Mouse (Mus musculus) thymus, postnatal 14 days (tissue): ENCODE data around the gene Plagl1.

Experiments used
- DNase-seq: peaks from one replicate; pipeline ENCODE4 v3.0.0; 2021

The Plagl1 gene

DNA sequence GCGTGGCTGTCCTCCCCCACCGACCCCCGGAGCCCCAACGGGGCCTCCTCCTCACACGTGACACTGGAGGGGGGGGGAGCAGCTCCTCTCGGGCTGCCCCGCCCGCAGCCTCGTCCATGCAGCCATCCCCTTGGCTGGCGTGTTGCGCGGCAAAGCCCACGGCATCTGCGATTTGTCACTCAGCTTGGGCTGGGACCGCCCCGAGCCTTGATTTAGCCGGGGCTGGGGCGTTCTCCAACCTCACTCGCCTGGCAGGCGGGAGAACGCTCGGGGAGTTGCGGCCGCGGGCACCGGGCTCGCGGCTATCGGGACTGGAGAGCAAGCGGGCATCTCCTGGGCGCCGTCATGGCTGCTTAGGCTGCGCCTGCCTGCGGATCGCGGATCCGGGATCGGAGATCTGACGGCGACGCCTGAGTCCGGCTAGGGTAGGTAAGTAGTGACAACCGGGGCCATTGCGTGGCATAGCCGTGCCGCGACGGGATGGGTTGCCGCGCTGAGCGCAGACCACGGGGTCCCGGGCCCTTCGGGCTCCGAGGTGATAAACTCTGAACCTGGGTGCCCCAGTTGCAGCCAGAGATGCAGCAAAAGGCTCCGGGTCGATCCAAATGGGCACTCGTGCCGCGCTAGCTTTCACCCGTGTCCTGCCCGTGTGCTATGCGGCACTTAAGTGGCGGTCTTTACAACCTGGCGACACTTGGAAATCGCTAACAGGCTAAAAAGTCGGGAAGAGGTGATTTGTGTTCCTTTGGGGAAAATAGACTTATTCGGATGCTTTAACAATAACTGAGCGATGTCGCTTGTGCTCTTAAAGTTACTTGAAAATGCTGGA, 30.5 kb downstream of the Plagl1 start:
- peak; percentile 53 for DNase-seq

DNA sequence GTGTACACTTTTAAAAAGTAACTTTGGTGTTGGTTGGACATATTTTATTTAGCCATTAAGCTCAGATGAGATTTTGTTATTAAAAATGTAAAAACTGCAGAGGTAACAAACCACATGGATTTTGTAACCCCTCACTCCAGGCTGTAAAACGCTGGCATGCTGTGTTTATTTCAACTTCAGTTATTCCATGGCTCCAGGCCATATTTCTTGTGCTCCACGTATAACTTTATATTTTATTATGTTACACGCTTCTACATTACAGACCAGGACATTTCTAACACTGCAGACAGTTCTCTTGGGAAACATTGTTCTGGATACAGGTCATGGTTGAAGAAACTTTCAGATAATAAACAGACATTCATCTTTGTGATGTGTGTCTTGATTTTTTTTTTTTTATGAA, 32.7 kb downstream of the Plagl1 start:
- DNase-seq = no peak

DNA sequence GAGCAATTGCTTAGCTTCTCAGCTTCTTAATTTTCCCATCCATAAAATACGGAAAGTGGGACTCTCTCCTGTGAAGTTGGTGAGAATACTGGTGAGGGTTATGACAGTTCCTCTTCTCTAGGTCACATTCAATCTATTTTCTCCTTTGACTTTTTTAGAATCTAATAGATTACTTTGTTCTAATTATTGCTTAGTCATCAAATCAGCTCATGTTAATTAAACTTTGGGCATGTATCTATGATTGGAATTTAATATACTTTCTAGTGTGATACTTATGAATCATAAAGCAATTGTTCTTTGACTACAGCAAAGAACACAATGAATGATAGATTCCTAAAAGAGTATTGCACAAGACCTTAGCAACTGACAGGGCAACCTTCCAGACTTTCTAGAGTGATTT, 38.6 kb downstream of the Plagl1 start:
- DNase-seq = no peak

DNA sequence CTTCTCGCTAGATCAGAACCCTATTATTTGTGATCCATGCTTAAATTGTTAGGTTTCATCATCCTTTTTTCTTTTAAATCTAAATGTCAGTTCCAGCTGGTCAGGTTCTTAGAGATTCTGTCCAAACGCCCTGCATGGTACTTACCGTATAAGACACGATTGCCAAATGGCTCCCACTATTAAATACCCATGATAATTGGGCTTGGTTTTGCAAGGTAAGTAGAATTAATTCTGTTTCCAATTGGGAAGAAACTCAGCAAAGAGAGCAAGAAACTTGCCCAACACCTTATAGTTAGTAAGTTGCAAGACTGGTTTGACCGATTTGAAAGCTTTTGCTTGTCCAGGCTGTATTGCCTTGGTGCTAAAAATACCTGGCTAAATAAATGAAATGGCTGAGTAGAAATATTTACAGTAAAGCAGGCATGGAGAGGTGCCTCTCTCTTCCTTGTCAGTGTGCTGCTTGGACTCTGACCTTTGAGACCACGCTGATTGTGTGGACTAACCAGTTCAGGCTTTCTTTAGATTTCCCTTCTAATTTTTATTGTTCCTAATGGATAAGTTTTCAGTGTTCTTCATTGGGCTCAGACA, 39.9 kb downstream of the Plagl1 start:
- no peak for DNase-seq

DNA sequence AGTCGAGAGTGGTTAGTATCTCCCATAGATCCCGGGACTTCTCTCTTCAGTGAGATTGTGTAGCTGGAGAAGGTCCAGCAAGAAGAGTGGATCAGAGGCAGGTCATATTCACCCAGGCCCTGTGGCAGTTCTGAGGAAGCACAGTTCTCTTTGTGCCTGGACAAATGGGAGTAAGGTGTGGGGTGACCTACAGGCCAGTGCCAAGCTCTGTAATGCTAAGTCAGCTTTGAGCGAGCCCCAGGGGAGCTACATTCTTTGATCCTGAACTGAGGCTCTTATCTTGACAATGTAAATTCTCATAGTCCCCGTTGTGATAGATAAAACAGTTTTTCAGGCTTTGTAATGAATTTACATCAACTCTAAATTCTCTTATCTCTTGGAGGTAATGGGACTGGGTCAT, 42.1 kb downstream of the Plagl1 start:
- no peak for DNase-seq

DNA sequence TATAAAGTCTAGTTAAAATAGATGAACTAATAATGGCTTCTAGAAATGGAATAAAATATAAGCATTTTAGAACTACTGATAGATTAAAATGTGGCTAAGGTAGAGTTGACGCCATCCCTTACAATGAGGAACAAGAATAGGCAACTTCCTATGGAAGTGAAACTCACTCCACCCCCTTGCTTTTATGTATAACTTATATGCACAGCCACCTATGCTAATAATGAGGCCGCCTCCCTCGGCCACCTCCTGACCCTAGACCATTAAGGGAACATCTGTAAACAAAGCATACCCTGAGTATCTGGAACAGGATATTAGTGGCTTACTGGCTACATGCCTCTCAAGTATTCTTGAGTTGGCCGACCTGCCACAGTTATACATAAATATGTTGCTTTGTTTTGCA, 43.5 kb downstream of the Plagl1 start:
- DNase-seq = no peak

DNA sequence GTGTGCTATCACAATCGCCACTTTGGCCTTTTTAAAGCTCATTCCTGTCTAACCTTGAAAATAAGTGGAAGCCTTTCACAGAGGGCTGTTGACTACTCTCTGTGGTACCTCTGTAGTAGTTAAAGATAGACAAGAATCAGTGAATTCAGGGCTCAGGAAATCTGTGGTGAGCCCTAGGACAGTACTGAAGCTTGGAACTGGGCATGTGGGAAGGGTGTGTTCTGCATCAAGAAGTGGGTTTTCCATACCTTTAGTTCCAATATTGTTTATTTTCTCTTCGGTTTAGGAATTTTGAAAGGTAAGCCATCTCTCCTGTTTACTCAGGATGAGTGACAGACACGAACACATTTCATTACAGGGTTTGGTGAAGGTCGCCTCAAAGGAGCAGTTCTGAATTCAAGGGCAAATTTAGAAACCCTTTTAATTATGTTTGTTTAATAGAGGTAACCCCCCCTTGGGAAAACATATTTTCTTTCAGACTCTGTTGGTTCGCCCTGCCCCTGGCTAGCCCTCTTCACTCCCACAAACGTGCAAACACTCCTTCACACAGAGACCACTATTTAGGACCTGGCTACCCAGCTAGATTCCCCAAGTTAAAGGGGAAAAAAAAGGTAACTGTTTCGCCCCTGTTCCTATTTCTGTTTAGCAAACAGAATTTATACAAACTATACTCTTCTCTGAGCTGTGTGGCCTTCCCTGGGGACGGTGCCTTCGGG, 46.8 kb downstream of the Plagl1 start:
- no peak for DNase-seq

DNA sequence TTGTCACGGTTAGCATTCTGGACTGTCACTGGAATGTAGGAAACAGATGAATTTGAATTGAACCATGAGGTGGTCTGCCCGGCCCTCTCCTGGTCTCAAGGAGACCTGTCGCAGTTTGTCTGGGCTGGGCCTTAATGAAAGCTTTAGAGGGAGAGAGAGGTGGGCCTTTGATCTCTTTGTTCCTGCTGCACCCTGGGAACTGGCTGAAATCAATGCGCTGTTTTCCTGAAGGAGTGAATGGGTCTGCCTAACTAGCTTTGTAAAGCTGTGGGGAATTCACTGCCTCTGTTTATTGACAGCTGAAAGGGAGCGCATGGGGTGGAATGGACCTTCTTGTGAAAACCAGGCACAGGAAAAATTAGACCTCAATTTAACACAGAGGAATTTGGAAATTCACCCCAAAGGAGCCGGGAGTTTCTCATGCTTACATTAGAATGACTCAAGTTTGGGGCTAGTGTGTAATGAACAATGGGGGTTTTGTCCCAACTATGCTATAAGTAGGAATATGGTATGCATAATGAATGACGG, 47.8 kb downstream of the Plagl1 start:
- DNase-seq = no peak

DNA sequence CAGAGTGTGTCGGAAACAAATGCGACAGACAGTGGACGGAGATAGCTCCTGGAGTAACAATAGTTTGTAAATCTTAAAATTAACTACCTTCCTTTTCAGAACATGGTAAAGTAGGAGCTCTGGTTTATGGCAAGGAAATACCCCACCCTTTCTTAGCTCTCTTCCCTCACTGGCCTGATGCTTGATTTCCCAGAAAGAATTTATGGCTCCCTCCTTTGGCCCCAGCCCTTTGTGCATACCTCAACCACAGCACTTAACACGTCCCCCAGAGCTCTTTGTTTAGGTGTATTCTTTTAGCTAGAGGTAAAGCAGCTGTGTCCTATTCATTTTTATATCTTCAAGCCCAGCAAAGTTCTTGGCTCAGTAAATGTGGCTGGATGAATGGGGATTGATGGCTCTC, 48.5 kb downstream of the Plagl1 start:
- no peak for DNase-seq

DNA sequence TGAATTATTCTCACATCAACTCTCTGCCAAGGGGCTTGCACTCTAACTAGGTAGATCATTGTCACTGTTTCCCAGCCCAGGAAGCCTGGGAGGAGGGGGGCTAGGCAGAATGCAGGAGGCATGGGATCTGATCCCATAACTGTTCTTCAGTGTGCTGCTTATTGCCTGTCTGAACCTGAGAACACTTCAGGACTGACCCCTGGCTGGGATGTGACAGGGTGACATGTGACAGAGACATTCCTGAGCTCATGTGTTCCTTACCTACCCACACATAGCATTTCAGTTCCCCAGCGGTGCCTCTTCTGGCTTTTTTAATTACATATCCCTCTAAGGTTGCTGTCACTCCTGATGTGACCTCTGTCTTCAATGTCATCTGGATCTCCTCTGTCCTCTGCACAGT, 49.5 kb downstream of the Plagl1 start:
- no peak for DNase-seq

DNA sequence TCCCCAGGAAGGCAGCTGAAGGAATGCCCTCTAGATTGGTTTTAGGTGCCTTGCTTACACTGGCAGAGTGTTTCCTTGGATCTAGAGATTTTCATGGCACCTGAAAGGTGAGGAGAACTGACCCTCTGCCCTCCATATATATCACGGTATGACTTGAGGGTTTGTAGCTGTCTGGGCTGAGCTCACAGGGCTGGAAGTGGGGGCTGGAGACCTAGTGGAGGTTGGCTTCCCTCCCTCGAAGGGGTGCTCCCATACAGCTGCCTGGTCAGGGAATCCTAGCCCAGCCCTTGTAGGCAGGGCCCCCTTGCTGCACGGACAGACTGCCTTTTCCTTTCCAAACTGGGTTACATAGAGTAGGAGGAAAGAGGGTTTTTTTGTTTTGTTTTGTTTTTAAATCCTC, 52.5 kb downstream of the Plagl1 start:
- DNase-seq = no peak

DNA sequence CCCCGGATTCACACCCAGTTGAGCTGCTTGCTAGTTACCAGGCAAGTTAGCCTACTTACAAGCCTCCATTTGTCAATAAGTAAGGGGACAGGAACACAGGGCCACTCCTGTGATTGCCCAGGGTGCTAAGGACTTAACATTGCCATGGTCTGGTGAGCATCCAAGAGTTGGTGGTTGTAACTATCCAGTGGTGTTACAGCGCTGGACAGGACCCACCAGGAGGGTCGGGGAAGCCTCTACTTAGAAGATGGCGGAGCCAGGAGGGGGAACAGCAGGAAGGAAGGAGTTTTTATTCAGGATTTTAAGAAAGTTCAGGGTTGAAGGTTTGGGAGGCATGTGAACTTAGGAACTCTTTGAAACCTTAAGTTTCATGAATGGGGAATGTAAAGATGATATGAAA, 53.3 kb downstream of the Plagl1 start:
- DNase-seq = no peak

DNA sequence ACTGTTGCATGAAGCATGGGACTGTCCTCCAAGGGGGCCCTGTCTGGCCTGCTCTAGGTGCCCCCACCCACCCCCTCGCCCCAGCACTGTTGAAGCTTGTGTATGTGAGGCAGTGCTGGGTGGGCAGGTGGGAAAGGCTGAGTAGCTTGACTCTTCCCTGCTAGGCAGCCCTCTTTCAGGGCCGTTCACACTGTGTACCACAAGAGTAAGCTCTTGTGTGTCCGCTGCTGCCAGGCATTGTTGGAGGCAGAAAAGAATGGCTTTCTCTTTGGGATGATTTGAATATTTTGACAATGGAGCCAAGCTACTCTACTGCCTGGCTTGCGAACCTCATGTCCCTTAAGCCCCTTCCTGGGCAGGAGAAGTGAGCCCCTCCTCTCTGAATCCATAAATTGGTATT, 54.7 kb downstream of the Plagl1 start:
- no peak for DNase-seq

DNA sequence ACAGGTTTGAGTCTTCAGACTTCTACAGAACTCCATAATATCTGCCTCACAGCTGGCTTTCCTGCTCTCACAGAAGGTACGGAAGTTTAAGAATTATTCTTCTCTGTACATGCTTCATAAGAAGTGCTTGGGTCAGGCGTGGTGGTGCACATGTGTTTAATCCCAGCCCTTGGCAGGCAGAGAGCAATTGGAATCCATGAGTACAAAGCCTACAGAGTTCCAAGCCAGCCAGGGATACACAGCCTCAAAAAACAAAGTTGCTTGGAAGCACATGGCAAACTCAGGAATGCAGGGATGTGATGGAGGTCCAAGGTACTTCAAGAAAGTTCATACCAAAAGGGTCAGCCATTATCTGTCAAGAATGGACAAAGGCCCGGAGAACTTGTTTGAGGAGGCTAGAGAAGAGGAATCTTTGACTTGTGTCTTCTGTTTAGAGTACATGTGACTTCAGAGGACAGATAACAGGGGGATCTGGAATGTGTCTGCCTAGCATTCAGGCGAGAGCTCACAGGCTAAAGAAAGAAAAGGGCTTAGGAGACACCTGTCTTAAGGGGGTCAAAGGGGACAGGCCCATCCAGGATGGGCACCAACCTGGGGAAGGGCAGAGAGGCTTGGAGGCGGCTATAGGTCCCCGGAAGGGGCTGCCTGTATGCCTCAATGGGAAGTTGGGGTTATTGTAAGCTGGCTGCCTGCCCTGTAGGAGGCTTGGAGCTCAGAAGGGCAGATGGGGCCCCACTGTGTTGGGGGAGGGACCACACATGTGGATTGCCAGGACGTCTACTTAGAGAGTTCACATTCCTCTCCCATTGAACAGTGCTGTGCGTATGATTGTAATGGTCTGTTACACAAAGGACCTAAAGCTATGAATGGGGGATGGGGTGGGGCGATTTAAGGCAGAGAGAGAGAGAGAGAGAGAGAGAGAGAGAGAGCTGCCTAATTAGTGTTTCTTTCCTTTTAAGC, 56.7 kb downstream of the Plagl1 start:
- DNase-seq = no peak

DNA sequence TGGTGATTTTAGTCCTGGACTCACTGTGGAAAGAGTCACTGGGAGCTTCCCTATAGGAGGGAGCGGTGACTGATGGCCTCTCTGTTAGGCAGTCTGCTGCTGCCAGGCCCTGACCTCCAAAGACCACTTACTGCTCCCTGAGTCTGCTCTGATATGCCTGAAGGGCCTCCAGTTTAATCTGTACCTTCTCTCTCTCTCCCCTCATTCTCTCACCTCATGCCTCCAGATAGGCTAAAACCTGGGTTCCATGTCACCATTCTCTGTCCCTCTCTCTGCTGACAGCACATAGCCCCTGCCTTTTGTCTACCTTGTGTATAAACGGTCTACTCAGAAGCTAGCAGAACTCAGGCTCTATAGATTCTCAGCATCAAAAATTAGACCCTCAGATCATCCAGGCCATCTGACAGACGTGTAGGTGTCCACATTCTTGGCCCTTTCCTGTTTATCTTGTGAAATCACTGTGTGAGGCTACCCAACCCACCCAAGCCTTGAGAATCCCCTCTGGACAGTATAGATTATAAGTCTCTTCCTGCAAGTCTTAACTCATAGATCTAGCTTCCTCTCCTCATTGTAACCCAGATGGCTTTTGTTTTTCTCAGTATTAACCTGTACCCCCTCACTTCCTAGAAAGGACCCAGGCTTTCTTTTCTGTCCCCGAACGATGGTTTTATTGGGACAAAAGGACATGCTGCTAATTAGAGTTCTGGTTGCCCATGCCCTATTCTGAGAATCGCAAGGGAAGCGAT, 57.9 kb downstream of the Plagl1 start:
- no peak for DNase-seq

DNA sequence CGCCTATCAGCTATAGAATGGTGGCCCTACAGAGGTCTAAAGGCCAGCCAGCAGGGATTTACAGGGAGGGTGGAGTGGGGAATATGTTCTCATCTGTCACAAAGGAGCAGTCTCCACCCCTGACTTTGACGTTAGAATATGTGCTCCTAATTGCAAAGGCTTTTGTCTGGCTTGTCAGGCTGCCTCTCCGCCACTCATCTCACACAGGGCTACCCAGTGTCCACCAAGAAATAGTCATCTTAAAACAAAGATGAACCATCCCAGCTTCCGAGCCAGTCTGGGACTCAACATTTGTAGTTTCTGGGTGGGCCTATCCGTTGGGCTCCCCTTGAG, 58.4 kb downstream of the Plagl1 start:
- DNase-seq = no peak

DNA sequence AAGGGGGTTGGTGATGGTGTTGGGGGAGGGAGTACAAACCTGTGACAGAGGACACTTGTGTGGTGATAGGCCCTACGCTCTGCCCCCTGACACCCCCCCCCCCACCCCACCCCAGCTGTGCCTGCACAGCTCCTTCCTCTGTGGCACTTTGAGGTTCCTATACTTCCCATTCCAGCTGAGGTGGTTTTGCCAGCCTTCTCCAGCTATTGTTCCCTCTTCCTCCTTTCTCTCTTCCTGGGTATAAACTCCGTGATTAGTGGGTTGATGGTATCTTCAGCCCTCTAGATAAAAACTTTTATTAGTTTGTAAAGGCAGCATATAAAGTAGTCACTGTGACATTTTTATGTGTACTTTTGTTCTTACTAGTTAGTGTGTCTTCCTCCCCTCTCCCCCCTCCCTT, 59.0 kb downstream of the Plagl1 start:
- DNase-seq = no peak

DNA sequence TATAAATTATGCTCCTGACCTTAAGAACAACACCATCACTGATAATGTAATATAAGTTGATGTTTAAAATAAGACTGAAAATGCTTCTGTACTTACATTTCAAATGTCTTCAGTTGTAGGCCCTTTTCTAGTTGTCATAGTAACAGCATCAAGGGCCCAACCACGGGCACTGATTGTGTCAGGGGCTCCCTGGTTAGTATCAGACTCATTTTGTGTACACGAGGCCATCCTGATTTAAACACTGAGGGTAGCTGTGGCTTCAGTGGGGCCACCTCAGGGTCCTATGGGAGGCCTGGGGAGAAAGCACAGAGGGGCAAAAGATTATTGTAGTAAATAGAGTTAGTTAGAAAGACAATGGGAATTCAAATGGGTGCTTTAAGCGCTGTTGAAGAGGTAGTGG, 65.5 kb downstream of the Plagl1 start:
- no peak for DNase-seq

DNA sequence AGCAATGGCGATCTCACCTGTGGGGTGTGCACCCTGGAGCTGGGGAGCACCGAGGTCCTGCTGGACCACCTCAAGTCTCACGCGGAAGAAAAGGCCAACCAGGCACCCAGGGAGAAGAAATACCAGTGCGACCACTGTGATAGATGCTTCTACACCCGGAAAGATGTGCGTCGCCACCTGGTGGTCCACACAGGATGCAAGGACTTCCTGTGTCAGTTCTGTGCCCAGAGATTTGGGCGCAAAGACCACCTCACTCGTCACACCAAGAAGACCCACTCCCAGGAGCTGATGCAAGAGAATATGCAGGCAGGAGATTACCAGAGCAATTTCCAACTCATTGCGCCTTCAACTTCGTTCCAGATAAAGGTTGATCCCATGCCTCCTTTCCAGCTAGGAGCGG, 67.0 kb downstream of the Plagl1 start:
- DNase-seq = peak; percentile 32

DNA sequence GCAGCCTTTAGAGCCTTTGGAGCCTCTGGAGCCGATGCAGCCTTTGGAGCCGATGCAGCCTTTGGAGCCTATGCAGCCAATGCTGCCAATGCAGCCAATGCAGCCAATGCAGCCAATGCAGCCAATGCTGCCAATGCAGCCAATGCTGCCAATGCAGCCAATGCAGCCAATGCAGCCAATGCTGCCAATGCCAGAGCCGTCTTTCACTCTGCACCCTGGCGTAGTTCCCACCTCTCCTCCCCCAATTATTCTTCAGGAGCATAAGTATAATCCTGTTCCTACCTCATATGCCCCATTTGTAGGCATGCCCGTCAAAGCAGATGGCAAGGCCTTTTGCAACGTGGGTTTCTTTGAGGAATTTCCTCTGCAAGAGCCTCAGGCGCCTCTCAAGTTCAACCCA, 67.6 kb downstream of the Plagl1 start:
- no peak for DNase-seq

DNA sequence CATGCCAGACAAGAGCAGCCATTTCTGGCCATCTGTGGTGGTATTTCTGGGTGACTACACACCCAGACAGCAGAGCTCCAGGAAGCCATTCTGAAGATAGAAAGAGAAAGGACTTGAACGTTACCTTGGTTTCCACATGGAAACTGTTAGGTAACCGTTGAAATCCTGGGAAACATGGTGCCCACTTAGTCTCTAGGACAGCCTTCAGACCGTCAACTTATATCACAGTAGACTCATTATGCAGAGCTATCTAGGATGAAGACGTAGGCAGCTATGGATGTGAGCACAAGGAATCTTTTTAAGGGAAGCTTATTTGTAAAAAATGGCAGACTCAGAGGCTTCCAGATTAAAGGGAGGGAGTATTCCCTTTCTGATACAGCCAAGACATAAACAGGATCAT, 73.5 kb downstream of the Plagl1 start:
- DNase-seq = no peak

DNA sequence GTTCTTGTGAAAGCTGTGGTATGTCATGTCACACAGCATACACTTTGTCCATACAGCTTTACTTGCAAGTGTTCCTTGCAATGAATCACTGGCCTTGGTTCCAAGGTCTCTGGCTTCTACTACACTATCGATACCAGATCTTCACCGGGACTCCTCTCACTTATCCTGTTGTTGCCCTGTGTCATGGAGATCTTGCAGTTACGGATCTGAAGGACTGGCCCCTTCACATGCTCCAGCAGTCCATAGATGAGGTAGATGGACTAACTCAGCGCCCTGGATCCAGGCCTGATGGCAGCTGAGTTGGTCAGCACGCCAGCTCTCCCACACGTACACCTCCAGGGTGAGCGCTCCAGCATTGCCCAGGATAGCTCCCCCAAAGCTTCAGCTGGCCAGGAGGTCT, 75.0 kb downstream of the Plagl1 start:
- no peak for DNase-seq
